Mouse (Mus musculus) kidney, postnatal 36 days (tissue): ENCODE results near the gene Cmss1.

ENCODE experiments used
- DNase-seq, 2 experiments: peaks; one replicate each; pipeline ENCODE4 v3.0.0; 2021 to 2022; ENCODE audit warnings: mixed read lengths in 2 of 2

Cmss1 gene

GRCm38 (mm10) chr16:57606444-57607227 is at the start of gene Cmss1:
Gene Cmss1, minus strand, starts transcription at chr16:57606864.
- DNase-seq, result peak; percentile 78 to 91

- peak; percentile 61 to 66 for DNase-seq
These were observed 43.2 kb upstream of the Cmss1 start for GRCm38 (mm10) chr16:57649888-57650287.

- no peak for DNase-seq
These were observed 34.8 kb upstream of the Cmss1 start for GRCm38 (mm10) chr16:57641346-57641885.

DNA sequence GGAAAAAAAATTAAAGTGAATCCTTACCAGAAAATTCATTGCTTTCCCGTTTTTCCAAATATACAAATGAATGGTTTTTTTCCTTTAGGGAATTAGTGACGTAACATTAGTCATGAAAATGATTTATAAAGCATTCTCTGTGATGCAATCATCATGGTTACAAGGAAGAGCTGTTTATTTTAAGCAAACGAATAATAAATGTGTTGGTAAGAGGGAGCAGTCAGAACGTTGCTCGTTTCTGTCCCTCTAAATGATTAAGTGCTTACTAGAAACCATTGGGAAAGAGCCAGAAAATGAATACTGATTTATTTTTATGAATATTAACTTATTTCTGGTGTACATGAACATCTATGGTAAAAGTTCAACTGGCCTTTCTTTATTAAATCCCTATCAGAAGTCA is 28.1 kb upstream of the Cmss1 start:
- no peak for DNase-seq

DNA sequence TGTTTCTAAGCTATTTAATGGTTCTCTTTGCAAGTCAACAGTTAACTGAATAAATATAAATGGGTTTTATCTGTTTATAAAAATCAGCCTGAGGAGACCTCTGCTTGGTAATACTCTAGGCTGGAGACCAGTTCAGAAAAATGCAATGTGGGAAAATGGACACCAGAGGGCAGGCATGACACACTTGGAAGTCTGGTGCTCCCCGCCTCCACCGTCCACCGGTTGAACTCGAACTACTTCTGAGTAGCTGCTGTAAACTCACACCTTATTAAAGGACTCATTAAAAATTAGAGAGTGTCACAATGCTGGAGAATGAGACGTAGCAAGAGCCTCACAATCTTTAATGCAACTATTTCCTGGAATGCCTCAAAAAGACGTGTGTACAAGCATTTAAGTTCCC is 27.5 kb upstream of the Cmss1 start:
- DNase-seq, result peak; percentile 73 to 87

DNA sequence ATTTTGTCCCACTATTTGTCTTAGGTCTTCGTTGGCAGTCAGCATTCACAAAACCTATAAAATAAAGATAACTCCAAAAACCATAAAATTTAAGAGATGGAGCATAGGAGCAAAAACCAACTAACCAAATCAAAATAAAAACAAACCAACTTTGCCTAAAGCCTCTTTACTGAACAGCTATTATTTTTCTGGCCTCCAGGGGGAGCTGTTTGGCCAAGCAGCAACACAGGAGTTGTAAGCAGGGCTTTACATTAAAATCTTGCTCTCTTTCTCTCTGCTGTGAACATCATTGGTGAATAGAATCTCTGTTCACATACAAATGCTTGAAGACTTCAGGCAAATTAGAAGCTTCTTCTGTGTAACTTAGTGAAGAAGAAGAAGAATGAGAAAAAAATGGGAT is 5.1 kb upstream of the Cmss1 start:
- DNase-seq, result peak; percentile 26 to 59

- no peak for DNase-seq
These were observed 5.6 kb downstream of the Cmss1 start for GRCm38 (mm10) chr16:57601031-57601430.

DNA sequence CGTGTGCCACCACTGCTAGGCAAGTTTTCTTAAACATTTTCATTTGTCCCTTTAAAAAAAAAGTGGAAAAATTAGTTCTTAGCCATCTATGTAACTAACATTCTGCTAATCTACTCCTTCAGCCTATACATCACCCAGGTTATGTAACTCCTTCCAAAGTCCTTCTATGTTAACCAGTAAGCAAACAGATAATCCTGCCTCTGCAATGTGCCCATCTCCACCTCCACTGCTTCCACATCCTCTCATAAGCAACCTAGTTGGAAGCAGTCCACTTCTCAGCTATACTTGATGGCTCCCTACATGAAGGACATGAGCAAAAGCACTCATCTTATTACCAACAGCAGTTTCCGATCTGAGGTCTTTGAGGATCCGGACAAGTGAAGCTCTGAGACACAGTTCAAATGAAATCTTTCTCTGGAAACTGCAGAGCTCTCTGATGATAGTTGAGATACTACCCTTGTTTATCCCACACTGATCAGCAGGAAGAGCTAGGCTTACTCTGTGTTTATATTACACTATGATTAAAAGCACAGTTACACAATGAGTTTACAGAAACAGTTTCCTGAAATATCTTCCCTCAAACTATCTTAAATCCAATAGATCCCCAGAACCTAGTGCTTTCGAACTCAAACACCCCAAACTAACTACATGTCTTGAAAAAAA is 9.2 kb downstream of the Cmss1 start:
- DNase-seq, result no peak

DNA sequence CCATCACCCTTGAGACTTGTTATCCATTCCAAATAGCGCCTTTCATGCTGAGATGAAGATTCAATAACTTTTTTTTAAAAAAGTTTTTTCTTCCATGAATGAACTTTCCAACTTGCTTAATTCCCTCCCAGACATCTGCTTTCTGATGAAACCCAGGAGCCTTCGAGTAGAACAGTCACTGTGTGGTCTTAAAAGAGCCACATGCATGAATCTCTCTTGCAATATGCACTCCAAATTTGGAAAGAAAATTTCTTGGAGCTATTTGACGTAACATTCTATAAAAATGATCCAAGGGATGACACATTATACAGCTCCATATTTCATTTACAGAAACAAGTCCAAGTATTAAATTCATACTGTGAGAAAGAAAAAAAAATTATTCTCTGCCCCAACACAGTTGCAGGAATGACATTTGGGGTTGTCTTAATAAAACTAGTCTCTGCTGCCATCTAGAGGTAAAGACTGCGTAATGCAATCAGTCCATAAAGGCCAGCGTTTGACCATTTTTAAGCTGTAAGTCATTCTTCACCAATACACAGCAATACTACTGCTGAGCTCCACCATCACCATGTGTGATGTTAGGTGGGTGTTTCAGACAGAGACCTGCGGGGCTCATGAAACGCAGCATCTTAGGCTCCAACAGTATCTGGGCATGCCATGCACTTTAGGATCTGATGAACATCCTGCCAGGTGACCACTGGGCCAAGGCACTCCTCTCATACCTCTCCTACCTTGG is 13.1 kb downstream of the Cmss1 start:
- peak; percentile 35 to 51 for DNase-seq

- DNase-seq, result no peak
These were observed 21.5 kb downstream of the Cmss1 start for GRCm38 (mm10) chr16:57585201-57585600.

- DNase-seq, result peak; percentile 41 to 69
These were observed 24.7 kb downstream of the Cmss1 start for GRCm38 (mm10) chr16:57582008-57582407.

GRCm38 (mm10) chr16:57580041-57580440 is 26.6 kb downstream of the Cmss1 start:
- peak in 1 of 2 experiments; percentile 39 for DNase-seq

GRCm38 (mm10) chr16:57577519-57577918 is 29.1 kb downstream of the Cmss1 start:
- DNase-seq, result no peak

DNA sequence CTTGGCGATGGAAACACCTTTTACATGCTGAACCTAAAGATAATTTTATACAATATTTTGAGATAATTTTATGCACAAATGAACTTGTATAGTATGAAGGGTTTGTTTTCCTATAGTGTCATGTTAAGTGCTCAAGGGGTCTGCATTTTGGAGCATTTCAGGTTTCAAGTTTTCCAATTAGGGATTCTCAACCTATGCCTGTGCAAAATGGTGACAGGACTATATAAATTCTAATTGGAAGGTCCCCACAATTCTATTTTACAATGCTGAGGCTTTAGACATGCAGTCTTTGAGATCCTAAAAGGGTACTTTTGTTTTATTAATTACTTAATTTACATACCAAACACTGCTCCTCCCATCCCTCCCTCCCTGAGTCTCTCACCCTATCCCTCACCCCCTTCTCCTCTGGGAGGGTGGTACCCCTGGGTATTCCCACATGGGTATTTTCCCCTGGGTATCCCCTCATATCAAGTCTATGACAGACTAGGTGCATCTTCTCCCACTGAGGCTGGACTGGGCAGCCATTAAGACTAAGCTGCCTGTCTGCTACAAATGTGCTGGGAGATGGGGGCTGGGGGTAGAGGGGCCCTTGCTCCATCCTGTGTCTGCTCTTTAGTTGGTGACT is 30.8 kb downstream of the Cmss1 start:
- DNase-seq, result no peak

- no peak for DNase-seq
These were observed 32.8 kb downstream of the Cmss1 start for GRCm38 (mm10) chr16:57573831-57574230.

- no peak for DNase-seq
These were observed 35.8 kb downstream of the Cmss1 start for GRCm38 (mm10) chr16:57570789-57571311.

DNA sequence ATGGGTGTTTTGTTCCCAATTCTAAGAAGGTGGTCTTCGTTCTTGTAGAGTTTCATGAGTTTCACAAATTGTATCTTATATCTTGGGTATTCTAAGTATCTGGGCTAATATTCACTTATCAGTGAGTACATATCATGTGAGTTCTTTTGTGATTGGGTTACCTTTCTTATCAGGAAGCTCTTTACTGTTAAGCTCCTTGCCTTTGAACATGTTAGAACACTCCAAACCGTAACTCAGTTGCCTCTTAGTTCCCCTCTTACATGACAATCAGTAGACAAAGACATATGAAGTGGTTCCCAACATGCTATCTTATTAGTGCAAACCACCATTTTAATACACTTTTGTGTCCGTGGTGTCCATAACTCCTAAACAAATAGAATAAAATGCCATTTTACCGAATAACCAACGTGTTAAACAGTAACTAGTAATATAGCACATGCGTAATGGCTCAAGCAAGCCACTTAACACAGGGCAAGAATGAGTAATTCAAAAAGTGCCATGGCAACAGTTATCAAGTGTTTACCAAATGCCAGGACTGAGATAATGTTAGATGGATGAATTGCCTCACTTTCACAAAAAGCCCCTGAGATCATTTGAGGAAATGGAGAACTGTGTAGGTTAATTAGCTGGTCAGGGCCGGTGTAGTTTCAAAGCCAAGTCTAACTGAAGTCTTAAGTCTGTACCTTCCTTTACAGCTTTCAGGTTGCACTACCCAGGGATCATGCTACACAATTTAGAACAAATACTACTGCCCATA is 37.8 kb downstream of the Cmss1 start:
- DNase-seq, result no peak

DNA sequence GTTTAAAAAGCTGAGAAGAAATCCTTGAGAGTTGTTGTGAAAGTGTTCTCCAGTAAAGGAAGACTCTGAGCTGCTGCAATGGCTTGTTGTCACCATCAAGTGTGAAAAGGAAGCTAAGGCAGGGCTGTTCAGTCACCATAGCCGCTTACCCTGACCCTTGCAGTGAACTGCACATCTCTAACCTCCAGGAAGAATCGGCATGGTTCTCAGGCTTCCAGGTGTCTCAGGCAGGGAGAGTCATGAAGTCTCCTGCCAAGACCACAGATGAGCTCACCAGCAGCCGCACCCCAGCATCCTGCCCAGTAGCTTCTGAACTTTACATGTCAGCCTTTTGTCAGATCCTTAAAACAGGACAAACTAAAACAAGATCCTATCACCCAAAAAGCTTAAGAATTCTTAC is 40.4 kb downstream of the Cmss1 start:
- no peak for DNase-seq

DNA sequence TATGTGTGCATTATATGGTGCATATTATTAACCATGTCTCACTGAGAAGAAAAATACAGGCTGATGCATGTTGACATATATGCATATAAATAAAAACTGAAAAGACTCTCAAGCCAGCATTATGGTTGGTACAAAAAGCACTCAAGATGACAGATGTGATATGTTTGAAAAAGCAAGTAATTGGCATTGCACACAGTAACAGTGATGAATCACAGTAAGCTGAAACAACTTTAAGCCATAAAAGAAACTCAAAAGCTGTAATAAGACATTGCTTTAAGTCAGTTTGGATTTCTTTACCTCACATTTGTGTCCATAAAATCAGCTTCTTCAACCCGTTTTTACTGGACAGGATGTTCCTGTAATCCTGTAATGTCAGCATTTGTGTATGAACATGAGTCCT is 41.9 kb downstream of the Cmss1 start:
- no peak for DNase-seq

DNA sequence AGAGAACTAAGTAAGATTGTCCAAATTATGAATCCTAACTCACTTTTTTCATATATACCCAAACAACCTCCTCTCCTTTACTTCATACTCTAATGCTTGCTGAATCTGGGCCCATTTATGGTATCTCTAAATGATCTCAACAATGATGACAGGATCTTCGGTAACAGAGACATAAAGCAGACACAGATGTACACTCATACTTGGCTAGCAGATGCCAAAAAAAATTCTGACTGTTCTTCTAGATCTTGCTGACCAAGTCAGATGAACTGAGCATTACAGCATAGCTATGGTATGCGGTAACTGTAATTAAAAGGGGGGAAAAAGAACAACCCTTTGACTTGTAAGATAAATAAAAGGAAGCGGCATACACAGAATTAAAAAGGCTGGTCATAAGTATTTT is 43.2 kb downstream of the Cmss1 start:
- DNase-seq, result no peak

DNA sequence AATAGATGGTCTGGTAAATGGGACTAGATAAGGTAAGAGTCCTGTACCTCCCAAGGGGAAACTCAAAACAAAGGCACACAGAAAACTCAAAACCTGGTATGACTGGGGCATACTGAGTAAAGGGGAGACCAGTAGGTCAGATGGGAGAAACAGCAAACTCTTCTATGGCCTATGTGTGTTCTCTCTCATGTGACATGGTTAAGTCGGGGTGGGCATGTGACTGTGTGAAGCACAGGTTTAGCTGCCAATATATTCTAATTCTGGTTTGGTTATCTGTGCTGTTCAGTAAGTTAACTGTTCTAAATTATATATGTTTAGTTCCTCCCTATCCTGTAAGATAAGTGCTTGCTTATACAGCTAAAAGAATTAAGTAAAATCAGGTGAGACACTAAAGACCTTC is 46.5 kb downstream of the Cmss1 start:
- DNase-seq, result no peak

DNA sequence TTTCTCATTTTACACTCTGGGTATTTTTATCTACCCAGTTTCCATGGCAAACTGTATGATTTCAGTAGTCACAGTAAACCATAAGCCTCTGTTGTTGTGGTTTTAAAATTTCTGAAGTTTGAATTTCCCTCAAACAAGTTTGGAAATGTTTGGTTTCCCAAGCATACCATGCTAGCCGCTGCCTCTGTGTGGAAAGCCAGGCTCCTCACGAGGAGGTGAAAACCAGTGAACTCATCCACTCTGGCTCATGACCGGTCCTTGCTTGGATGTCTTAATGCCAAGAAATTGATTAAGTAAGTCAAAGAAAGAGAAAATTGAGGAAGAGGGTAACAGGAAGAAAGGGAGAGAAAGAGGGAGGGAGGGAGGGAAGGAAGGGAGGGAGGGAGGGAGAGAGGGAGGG is 48.4 kb downstream of the Cmss1 start:
- no peak for DNase-seq
